Mouse (Mus musculus) C2C12 (cell line): ENCODE results near the gene Nr1d1.

Experiments
- MAX ChIP-seq: IDR thresholded peaks from one replicate; pipeline ENCODE4 v1.6.1; 2011; ENCODE audit warnings: mild to moderate bottlenecking, control low read depth
- USF1 ChIP-seq: IDR thresholded peaks from one replicate; pipeline ENCODE4 v1.6.1; 2011; ENCODE audit warnings: low read depth, mild to moderate bottlenecking, control low read depth, moderate library complexity

DNA sequence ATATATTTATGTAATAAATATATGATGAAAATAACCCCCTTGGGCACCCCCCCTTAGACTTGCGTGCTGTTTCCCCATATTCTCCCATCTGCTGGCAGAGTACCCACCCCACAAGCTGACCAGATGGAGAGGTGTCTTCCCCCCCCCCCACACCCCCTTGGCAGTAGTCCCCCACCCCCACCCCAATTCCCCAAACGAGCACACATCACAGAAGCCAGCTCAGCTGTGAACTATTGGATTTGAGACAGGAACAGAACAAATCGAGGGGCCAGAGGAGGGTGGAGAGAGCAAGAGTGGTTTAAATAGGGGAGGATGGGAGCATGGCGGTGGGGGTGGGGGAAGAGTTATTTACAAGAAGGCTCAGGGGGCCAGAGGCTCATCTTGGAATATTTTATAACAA is 7.4 kb downstream of the Nr1d1 start:
- TF ChIP-seq USF1 (no peak), MAX (no peak)
